Mouse (Mus musculus) layer of hippocampus, postnatal 10 days (tissue): ENCODE data around the gene Dedd2. TPM values are rescaled to one million over a fixed set of nuclear protein-coding genes. Genes with fewer than 3 reads are reported as not detected.

Source experiments
- DNase-seq, 2 experiments: peaks; one replicate each; pipeline ENCODE4 v3.0.0; 2021; ENCODE audit warnings: low spot score in 2 of 2
- total RNA-seq, 2 experiments: library from RNA; stranded (reverse); gene quantifications; 2 replicates each; pipeline ENCODE4 v1.2.3; 2021

The Dedd2 gene
- total RNA-seq, 2 experiments from 2014 or later, result 22.2 to 26.3 TPM

DNA sequence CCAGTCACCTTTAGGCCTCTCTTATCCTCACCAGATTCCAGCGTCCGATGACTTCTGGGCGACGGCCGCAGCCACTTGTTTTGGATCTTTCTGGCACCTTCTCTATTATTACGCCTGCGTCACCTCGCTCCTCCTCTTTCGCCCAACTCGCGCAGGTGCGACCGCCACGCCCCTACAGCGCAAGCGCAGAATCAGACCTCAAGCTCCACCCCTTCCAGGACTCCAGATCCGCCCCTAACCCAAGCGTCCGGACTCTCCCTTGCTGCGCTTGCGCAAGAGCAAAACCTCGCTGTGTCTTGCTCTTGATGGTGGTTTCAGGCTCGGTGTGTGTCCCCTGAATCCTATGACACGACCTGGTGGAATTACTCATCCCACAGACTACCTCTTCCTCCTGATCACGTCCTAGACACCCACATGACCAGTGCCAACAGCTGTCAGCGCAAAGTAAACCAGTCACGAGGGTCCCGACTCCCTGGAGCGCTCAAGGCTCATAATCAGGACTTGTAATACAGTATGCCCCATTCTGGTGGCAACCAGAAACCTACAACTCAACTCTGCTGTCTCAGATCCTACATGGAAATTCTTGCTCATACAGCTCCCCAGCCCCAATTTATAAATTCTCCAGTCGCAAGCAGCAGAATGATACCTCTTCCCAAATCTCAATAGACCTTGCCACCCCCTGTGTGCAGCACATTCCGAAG, 509 bp downstream of the Dedd2 start:
- DNase-seq, result peak; percentile 88 to 93

DNA sequence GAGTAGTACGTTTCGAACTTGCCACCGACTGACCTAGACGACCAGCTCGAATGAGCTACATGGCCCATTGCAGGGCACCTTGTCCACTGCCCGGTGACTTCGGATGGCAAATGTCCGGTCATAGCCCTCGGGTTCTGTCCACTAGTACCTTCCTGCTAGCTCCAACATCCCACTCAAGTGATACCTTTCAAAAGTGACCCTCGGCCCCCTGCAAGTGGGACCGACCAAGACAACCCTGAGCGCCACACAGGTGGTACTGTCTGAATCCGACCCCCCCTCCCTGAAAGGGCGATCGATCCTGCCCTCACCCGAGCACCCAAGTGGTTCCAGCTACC, 1.0 kb downstream of the Dedd2 start:
- DNase-seq, result no peak

GRCm38 (mm10) chr7:25218705-25219415, 1.6 kb downstream of the Dedd2 start:
- DNase-seq, result peak; percentile 59 to 66

GRCm38 (mm10) chr7:25217653-25218395, 2.6 kb downstream of the Dedd2 start:
- DNase-seq, result no peak

- no peak for DNase-seq
Measured at GRCm38 (mm10) chr7:25214172-25214571, 6.2 kb downstream of the Dedd2 start.

DNA sequence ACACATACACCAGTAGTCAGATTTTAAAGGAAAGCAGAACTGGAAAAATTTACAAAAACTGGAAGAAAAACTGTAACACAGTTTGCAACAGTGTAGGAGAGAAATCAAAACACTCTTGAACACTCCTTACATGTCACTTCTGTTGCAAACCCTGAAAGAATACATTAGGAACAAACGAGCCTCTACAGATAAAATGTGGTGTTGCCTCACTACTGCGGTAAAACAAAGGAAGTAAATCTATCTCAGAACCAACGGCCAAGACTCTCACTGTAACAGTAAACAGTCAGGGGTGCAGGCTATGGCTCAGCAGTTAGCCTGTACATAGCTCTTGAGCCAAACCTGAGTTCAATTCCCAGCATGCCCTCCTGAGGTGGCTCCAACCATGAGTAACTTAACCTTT, 7.3 kb downstream of the Dedd2 start:
- DNase-seq, result no peak

- DNase-seq, result no peak
Measured at GRCm38 (mm10) chr7:25210482-25210881, 9.9 kb downstream of the Dedd2 start.

DNA sequence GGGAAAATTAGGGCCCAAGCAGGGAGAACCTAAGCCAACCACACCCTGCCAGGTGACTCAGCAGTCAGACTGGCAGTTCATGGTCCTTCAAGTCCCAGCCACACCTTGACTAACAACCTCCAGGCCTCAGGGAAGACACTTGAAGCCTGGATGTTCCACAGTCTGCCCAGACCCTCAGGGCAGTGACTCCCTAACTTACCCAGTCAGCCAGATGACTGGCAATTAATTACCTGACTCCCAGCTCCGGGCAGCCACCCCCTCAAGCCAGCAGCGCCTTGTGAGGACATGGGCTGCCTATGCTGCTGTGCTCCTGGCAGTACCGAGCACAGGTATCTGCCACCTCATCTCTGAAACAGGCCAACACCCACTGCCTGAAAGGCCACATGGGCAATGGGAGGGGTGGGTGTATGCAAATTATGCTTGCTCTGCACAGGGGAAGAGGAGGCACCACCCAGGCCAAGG, 11.2 kb downstream of the Dedd2 start:
- DNase-seq, result no peak

DNA sequence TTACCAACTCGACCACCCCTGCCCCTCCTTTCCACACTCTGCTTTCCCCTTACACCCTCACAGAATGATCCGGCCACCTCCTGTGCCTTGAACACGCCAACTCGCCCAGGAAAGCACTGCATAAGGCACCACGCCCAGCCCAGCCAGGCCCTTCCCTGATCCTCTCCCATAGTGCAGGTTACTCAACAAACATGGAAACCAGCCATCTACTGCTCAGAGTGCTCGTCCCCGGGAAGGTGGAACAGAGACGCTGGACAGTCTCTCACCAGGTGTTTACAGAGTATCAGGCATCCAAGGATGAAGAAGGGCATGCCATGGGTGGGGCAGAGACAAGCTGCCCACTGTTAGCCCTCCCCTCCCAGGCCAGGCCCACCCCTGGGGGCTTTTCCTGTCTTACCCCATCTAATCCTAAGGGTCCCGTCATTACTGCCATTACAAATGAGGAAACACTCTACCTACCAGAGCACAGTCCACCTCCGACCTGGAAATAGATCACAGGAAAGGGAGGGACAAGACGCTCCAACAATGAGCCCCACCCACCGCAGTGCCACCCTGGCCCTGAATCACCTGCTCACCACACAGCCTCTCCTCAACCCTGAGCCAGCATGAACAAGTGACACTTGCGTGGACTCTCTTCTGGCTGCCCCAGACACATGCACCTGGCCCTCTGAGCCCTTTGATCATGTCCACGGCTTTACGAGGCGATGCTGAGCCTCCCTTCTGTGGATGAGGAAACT, 14.2 kb downstream of the Dedd2 start:
- no peak for DNase-seq

DNA sequence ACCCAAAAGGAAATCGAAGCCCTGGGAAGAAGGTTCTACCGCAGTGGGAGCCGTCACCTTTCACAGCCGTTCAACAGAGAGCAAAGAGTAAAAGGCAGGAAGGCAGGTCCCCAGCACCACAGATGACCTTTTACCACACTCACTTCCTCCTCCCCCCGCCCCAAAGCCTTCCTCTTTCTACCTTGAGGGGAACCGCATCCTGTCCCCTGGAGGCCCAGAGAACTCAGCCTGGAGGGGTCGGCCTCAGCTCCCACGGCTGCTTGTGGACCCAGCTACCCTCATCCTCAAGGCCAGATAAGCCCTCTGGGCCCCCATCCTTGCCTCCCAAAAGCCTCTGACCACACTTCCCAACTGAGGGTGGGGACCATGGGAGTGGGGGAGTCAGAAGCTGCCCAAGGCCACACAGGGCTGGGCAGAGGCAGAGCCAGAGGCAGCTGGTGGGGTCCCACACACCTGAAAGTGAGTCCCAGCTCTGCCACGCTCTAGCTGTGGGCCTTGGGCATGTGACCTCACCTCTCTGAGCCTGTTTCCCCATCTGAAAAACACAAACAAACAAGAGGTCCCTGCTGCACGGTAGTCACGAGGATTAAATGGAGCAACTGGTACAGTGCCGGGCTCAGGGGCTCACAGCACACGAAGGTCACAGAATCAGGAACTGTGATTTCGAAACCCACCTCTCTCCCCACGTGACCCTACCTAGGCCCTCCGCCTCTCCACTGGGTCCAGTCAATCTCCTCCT, 14.9 kb downstream of the Dedd2 start:
- no peak for DNase-seq

DNA sequence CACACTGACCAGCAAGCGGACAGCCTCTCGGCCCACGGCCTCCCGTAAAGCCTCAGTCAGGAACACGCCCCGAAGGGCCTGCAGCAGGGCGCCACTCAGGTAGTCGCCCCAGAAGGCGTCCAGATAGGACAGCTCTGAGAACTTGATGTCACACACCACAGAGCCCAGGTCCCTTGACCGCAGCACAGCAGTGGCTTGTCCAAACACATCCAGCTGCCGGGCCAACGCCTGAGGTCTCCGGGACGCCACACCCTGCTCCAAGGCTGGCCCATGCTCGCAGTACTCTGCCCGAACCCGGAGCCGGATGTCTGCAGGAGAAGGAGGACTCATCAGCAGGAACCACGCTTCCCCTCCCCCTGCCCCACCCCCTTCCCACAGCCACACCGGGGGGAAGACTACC, 16.8 kb downstream of the Dedd2 start:
- no peak for DNase-seq

- DNase-seq, result no peak
Measured at GRCm38 (mm10) chr7:25197384-25198018, 22.9 kb downstream of the Dedd2 start.

- DNase-seq, result no peak
Measured at GRCm38 (mm10) chr7:25196107-25196506, 24.3 kb downstream of the Dedd2 start.

DNA sequence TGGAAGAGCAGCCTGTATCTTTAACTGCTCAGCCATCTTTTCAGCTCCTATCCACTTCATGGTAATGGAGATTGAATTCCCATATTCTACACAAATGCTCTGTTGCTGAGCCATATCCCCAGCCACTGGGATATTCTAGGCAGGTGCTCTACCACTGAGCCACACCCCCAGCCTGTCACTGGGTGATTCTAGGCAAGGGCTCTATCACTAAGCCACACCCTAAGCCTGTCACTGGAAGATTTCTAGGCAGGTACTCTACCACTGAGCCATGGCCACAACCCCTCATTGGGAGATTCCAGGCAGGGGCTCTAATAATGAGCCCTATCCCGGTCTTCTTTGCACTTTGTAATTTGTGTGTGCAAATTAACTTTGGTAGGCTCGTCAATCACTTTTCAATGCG, 25.3 kb downstream of the Dedd2 start:
- DNase-seq, result no peak

DNA sequence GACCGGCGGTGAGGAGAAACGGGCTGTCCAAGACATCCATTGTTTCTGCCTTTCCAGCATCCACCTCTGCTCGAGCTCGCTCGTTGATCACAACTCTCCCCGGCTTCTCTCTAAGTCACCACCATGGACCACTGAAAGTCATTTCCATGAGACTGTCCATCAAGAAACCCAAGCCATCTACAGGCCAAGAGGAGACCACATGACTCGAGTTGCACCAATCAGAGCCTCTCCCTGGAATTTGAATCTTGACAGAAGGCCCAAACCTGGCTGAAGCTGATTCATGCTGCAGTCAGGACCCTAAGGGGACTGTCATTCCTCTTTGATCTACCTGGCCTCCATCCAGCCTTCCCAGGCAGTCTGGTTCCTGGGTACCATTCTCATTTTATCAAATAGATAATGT, 28.3 kb downstream of the Dedd2 start:
- no peak for DNase-seq

DNA sequence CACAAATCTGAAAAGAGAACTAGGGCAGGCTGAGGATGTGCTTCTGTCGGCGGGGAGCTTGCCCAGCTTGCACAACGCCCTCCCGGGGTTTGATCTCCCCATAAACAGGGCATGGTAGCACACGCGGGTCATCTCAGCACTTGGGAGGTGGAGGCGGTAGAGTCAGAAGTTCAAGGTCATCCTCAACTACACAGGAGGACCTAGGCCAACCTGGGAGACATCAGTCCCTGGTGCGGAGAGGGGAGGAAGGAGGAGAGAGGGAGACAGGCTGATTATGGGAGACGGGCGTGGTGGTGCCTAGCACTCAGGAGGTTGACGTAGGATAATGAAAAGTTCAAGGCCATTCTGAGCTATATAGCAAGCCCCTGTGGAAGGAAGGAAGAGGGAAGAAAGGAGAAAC, 29.6 kb downstream of the Dedd2 start:
- DNase-seq, result no peak

- DNase-seq, result peak; percentile 92 to 93
Measured at GRCm38 (mm10) chr7:25187662-25188650, 32.5 kb downstream of the Dedd2 start.

GRCm38 (mm10) chr7:25184091-25184490, 36.3 kb downstream of the Dedd2 start:
- no peak for DNase-seq

- no peak for DNase-seq
Measured at GRCm38 (mm10) chr7:25181814-25182213, 38.6 kb downstream of the Dedd2 start.
